Mouse (Mus musculus) thymus, adult 2 months (tissue): Measurements from ENCODE around the gene Vps35l. TPM values are rescaled to one million over a fixed set of nuclear protein-coding genes. Genes with fewer than 3 reads are reported as not detected.

Experiments used
- DNase-seq: peaks from one replicate; pipeline ENCODE4 v3.0.0; 2021
- H3K27ac ChIP-seq: fragments of 200-500 bp; 2 replicates; pipeline ENCODE4 v1.5.1; 2012; ENCODE audit warnings: low read length, control low read depth; ENCODE audit not compliant: control insufficient read depth, insufficient read depth
- H3K27me3 ChIP-seq: fragments of 200-500 bp; 2 replicates; pipeline ENCODE4 v1.6.1; 2012; ENCODE audit warnings: mild to moderate bottlenecking, low read length, moderate library complexity, mixed read lengths; ENCODE audit not compliant: control insufficient read depth, insufficient read depth
- H3K36me3 ChIP-seq: fragments of 200-500 bp; 2 replicates; pipeline ENCODE4 v1.6.1; 2012; ENCODE audit warnings: mild to moderate bottlenecking, low read length, moderate library complexity; ENCODE audit not compliant: control insufficient read depth, insufficient read depth
- H3K4me1 ChIP-seq: fragments of 200-500 bp; replicated peaks from 2 replicates; pipeline ENCODE4 v1.6.1; 2012; ENCODE audit warnings: low read length; ENCODE audit not compliant: control insufficient read depth, insufficient read depth
- H3K4me3 ChIP-seq: fragments of 200-500 bp; 2 replicates; pipeline ENCODE4 v1.5.1; 2012; ENCODE audit warnings: mild to moderate bottlenecking, low read length, control low read depth, moderate library complexity; ENCODE audit not compliant: control insufficient read depth, insufficient read depth
- CTCF ChIP-seq: fragments of 200-500 bp; IDR thresholded peaks from 2 replicates; pipeline ENCODE4 v1.5.1; 2012; ENCODE audit warnings: mild to moderate bottlenecking, control low read depth, low read length, moderate library complexity, borderline replicate concordance; ENCODE audit not compliant: control insufficient read depth, poor library complexity, insufficient read depth; ENCODE audit errors: extremely low read depth
- POLR2A ChIP-seq: fragments of 200-500 bp; IDR thresholded peaks from 2 replicates; pipeline ENCODE4 v1.6.1; 2012; ENCODE audit warnings: mild to moderate bottlenecking, low read length, control low read depth, moderate library complexity; ENCODE audit not compliant: control insufficient read depth, poor library complexity, insufficient read depth; ENCODE audit errors: extremely low read depth
- WGBS: fragments of 180-500 bp; shearing (Covaris S2); methylation state at CpG from one replicate; pipeline ENCODE4 v1.1.7; 2018; 5-methylcytosine and 5-hydroxymethylcytosine counted together
- polyA plus RNA-seq: library from polyadenylated mRNA; depleted of rRNA; stranded (reverse); fragments of >200 nt; gene quantifications from 2 replicates; pipeline ENCODE4 v1.2.3, GENCODE M21; 2012

The Vps35l gene
- polyA plus RNA-seq, 1 experiment, result 56.2 TPM

DNA sequence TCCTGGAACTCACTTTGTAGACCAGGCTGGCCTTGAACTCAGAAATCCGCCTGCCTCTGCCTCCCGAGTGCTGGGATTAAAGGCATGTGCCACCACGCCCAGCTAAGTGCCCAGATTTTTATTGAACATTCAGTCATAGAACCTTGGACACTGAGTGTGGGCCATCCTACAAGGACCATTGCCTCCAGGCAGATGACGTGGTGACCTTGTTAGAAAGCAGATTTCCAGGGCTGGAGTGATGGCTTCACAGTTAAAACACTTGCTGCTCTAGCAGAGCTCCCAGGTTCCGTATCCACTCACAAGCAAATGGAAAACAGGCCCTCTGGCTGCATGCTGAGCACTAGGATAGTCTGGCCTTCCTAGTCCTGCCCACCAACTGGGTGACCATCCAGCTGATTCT lies 4.7 kb downstream of the Vps35l start:
- 98% methylated on average over 5 of the region's 5 CpGs for WGBS
- no peak for DNase-seq
- TF ChIP-seq POLR2A, result no peak
- TF ChIP-seq CTCF, result no peak

GRCm38 (mm10) chr7:118747891-118748672 lies 8.1 kb downstream of the Vps35l start:
- Histone ChIP-seq H3K27me3 (no peaks in the 10 kb centered on the region), H3K4me3 (no peak overlapping the region), H3K36me3 (peaks cover 40% of the 10 kb centered on the region), H3K4me1 (no peaks in the 10 kb centered on the region), H3K27ac (no peak overlapping the region)
- no peak for TF ChIP-seq CTCF
- no peak for TF ChIP-seq POLR2A
- no peak for DNase-seq
- 96% methylated on average over 12 of the region's 12 CpGs for WGBS

More for the DNA sequence above, 4.7 kb downstream of the Vps35l start:
- peaks cover 14% of the 10 kb centered on the region for H3K4me1 ChIP-seq
- peaks cover 31% of the 10 kb centered on the region for H3K36me3 ChIP-seq
- H3K4me3 ChIP-seq, result no peak overlapping the region
- H3K27me3 ChIP-seq, result no peaks in the 10 kb centered on the region
- no peak overlapping the region for H3K27ac ChIP-seq

GRCm38 (mm10) chr7:118749706-118750105 lies 9.7 kb downstream of the Vps35l start:
- Histone ChIP-seq H3K4me3 (no peak overlapping the region), H3K36me3 (peaks cover 43% of the 10 kb centered on the region), H3K4me1 (no peaks in the 10 kb centered on the region), H3K27me3 (no peaks in the 10 kb centered on the region), H3K27ac (no peak overlapping the region)
- no peak for TF ChIP-seq CTCF
- TF ChIP-seq POLR2A, result no peak
- no peak for DNase-seq
- WGBS, result 97% methylated on average over 8 of the region's 8 CpGs

DNA sequence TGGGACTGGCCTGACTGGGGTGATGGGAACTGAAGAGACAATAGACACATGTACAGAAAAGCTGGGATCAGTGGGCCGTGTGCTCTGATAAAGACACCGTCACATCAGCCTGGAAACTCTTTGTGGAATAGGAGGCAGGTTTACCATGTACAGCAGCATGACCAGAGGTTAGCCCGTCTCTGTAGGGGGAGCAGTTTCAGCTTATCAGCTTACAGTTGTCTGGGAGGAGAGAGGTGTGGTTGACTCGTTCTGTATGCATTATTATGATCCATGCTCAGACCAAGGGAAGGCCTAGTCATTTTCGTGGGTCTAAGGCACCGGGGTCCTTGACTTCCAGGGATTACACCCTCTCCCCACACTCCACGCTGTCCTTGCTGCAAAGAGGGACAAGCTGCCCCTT lies 11.6 kb downstream of the Vps35l start:
- no peak for TF ChIP-seq CTCF
- Histone ChIP-seq H3K4me3 (no peak overlapping the region), H3K36me3 (peaks cover 38% of the 10 kb centered on the region), H3K27ac (no peak overlapping the region), H3K27me3 (no peaks in the 10 kb centered on the region), H3K4me1 (no peaks in the 10 kb centered on the region)
- WGBS, result 96% methylated on average over 7 of the region's 7 CpGs
- no peak for DNase-seq

GRCm38 (mm10) chr7:118755756-118756155 lies 15.7 kb downstream of the Vps35l start:
- no peaks in the 10 kb centered on the region for H3K27me3 ChIP-seq
- no peak for DNase-seq
- H3K27ac ChIP-seq, result no peak overlapping the region
- H3K36me3 ChIP-seq, result peaks cover 3% of the 10 kb centered on the region
- 96% methylated on average over 7 of the region's 7 CpGs for WGBS
- H3K4me3 ChIP-seq, result no peak overlapping the region
- no peaks in the 10 kb centered on the region for H3K4me1 ChIP-seq
- no peak for TF ChIP-seq POLR2A
- no peak for TF ChIP-seq CTCF

DNA sequence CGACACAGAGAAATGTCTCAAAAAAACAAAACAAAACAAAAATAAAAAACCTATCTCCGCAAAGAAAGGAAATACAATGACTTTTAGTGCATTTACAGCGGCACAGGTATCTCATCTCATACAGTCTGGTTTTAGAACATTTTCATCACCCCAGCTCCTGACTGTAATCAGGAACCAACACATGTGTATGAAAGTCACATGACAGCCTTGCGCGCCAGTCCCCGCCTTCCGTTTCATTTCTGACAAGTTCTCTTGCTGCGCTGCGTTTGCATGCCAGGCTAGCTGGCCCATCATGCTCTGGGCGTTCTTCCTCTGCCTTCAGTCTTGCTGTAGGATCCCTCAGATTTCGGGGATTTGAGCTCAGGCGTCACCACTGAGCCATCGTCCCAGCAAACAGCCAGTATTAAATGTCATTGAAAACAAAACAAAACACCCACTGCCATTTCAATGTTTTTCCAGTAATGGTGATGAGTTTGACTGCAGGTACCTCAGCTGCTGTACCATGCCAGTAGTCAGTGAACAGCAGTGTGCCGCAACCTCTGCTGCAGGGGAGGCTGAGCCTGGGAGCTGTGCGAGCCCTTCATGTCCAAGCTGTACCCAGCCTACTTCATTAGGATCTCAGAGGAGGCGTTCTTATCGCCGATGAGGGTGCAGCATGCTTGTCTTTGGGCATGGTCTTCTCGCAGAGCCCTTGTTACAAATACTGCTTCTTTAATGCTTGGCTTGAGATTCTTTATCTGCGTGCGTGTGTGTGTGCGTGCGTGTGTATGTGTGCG lies 16.7 kb downstream of the Vps35l start:
- Histone ChIP-seq H3K27ac (no peak overlapping the region), H3K4me1 (no peaks in the 10 kb centered on the region)
- WGBS, result 96% methylated on average over 24 of the region's 24 CpGs

More for the DNA sequence above, 16.7 kb downstream of the Vps35l start:
- Histone ChIP-seq H3K36me3 (peaks cover 9% of the 10 kb centered on the region), H3K27me3 (no peaks in the 10 kb centered on the region), H3K4me3 (no peak overlapping the region)
- no peak for TF ChIP-seq CTCF
- no peak for TF ChIP-seq POLR2A
- DNase-seq, result no peak
